Comparison of ENCODE assay signal across 10 mouse cellular contexts in the genomic region with DNA sequence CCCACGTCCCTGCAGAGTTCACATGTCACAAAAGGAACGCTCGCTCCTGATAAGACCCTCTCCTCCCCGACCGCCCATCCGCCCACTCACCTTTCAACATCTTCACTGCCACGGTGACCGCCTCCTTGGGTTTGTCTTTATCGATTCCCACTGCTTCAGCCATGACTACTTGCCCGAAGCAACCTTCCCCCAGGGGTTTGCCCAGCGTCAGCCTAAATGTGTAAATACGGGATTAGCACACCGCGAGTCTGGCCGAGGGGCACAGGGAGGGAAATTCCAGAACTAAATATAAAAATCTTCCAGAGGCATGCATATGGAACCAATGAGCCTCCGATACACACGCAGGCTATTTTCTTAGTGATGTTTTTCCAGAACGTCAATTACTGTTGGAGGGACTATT.
DNase-seq lines count a peak whose midpoint lies in the region; ATAC-seq lines count a peak whose summit lies in the region.
"Had no signal": no experiment of that assay in that cellular context is flagged by ENCODE, and none has a peak within 500 bp of the region (broad histone marks: within the 10 kb centered on the region; RNA-seq: fewer than 3 reads in every experiment).

No protein-coding gene starts in this region.

- H3K4me1 ChIP-seq in kidney, embryonic 15.5 days: peaks cover 25% of the 10 kb centered on the region
- peaks cover 33% of the 10 kb centered on the region for H3K4me1 ChIP-seq in hindbrain, embryonic 10.5 days (replicated peaks)
- H3K4me1 ChIP-seq in liver, embryonic 16.5 days (ENCODE audit: control insufficient read depth, low read depth, low read length): no peaks in the 10 kb centered on the region
- peaks cover 3% of the 10 kb centered on the region; the same call in 1 of the 2 replicates for H3K4me1 ChIP-seq in stomach, embryonic 15.5 days

- H3K36me3 ChIP-seq in kidney, embryonic 15.5 days: peaks cover 93% of the 10 kb centered on the region
- H3K36me3 ChIP-seq in hindbrain, embryonic 10.5 days: peaks cover 84% of the 10 kb centered on the region
- peaks cover 3% of the 10 kb centered on the region; the same call in 1 of the 2 replicates for H3K36me3 ChIP-seq in liver, embryonic 16.5 days (ENCODE audit: control insufficient read depth, insufficient read depth)
- H3K36me3 ChIP-seq in stomach, embryonic 15.5 days: peaks cover 36% of the 10 kb centered on the region

- no peaks in the 10 kb centered on the region for H3K27me3 ChIP-seq in kidney, embryonic 15.5 days
- 0 out of 2 replicates have a peak, but pooled peaks cover 6% of the 10 kb centered on the region for H3K27me3 ChIP-seq in hindbrain, embryonic 10.5 days (ENCODE audit: insufficient read depth, poor library complexity, severe bottlenecking)
- H3K27me3 ChIP-seq in liver, embryonic 16.5 days (ENCODE audit: control insufficient read depth, insufficient read depth, low read depth, low read length): no peaks in the 10 kb centered on the region
- no peaks in the 10 kb centered on the region for H3K27me3 ChIP-seq in stomach, embryonic 15.5 days (replicated peaks)

- no peak overlapping the region for H3K9ac ChIP-seq in kidney, embryonic 15.5 days
- no peak overlapping the region for H3K9ac ChIP-seq in liver, embryonic 16.5 days (ENCODE audit: low read depth, low read length)
- H3K9ac ChIP-seq in stomach, embryonic 15.5 days: no peak overlapping the region

- no peaks in the 10 kb centered on the region for H3K9me3 ChIP-seq in kidney, embryonic 15.5 days (replicated peaks)
- no peaks in the 10 kb centered on the region for H3K9me3 ChIP-seq in hindbrain, embryonic 10.5 days
- H3K9me3 ChIP-seq in liver, embryonic 16.5 days (replicated peaks; ENCODE audit: control insufficient read depth, low read length): no peaks in the 10 kb centered on the region
- no peaks in the 10 kb centered on the region for H3K9me3 ChIP-seq in stomach, embryonic 15.5 days

- H3K4me3 ChIP-seq in kidney, embryonic 15.5 days (replicated peaks): no peak overlapping the region
- peak overlapping the region; percentile 12; the same call in 1 of the 2 replicates for H3K4me3 ChIP-seq in hindbrain, embryonic 10.5 days
- no peak overlapping the region for H3K4me3 ChIP-seq in liver, embryonic 16.5 days (ENCODE audit: low read depth, low read length)
- H3K4me3 ChIP-seq in stomach, embryonic 15.5 days (replicated peaks): no peak overlapping the region
- H3K4me3 ChIP-seq: myocyte had no signal

- 0 out of 2 replicates have a peak overlapping the region, but pooled peaks have one; percentile 22 for H3K27ac ChIP-seq in kidney, embryonic 15.5 days
- H3K27ac ChIP-seq in hindbrain, embryonic 10.5 days: peak overlapping the region; percentile 50
- H3K27ac ChIP-seq in liver, embryonic 16.5 days (ENCODE audit: low read length): no peak overlapping the region
- H3K27ac ChIP-seq in stomach, embryonic 15.5 days: no peak overlapping the region

- H3K4me2 ChIP-seq in kidney, embryonic 15.5 days: no peak overlapping the region
- H3K4me2 ChIP-seq in liver, embryonic 16.5 days (ENCODE audit: low read depth, low read length): peak overlapping the region; percentile 30; the same call in 1 of the 2 replicates
- 0 out of 2 replicates have a peak overlapping the region, but pooled peaks have one; percentile 16 for H3K4me2 ChIP-seq in stomach, embryonic 15.5 days

- WGBS in kidney, embryonic 15.5 days: 21% methylated on average over 18 of the region's 18 CpGs
- 15% methylated on average over 18 of the region's 18 CpGs for WGBS in hindbrain, embryonic 10.5 days
- 42% methylated on average over 18 of the region's 18 CpGs for WGBS in liver, embryonic 16.5 days (ENCODE audit: insufficient replicate concordance)
- 26% methylated on average over 18 of the region's 18 CpGs for WGBS in stomach, embryonic 15.5 days

- ATAC-seq in kidney, embryonic 15.5 days (replicated peaks; ENCODE audit: low FRiP score): no peak
- ATAC-seq in liver, embryonic 16.5 days (ENCODE audit: low read depth): 0 out of 2 replicates have a peak, but pooled peaks have one; percentile 7
- ATAC-seq in stomach, embryonic 15.5 days (ENCODE audit: insufficient read depth, low FRiP score, low read depth): no peak

- DNase-seq in kidney, adult 8-10 months: no peak
- peak; percentile 65 for DNase-seq in hindbrain, embryonic 10.5 days (ENCODE audit: low spot score)
- no peak for DNase-seq in cerebellum, postnatal 4 days (ENCODE audit: low spot score in 2 of 2)
- DNase-seq in thymus, postnatal 4 days: no peak
- DNase-seq: adrenal gland, adult 8-10 months; cerebellum, postnatal 14 days had no signal

Comparison
In these comparisons a context has a peak if more than half of its experiments do, and no peak if none do; other contexts are left out.
1. H3K27ac ChIP-seq: peak in kidney, embryonic 15.5 days (single experiment) and hindbrain, embryonic 10.5 days (single experiment); none in liver, embryonic 16.5 days (single experiment) and stomach, embryonic 15.5 days (single experiment).